Mouse (Mus musculus): ENCODE measurements around the gene Slc25a26. TPM values are rescaled to one million over a fixed set of nuclear protein-coding genes. Genes with fewer than 3 reads are reported as not detected.
A peak's percentile ranks its signal among the peaks of the same experiment; 100 is the strongest.

Gene Slc25a26
- polyA plus RNA-seq, 1 experiment from 2014 or later: 5.4 TPM

GRCm38 (mm10) chr6:94596761-94597485 lies 96.8 kb downstream of the Slc25a26 start:
- no peaks in the 10 kb centered on the region for H3K27me3 ChIP-seq (ENCODE audit: control insufficient read depth, insufficient read depth, low read length)
- 62% methylated on average over 10 of the region's 10 CpGs for WGBS
- no peak overlapping the region for H3K4me3 ChIP-seq (ENCODE audit: low read depth, low read length)
- H3K9ac ChIP-seq (ENCODE audit: low read length): no peak overlapping the region
- ATAC-seq (ENCODE audit: low FRiP score, low TSS enrichment) (no peak), DNase-seq (ENCODE audit: low spot score) (peak; percentile 34)
- H3K4me1 ChIP-seq (replicated peaks; ENCODE audit: control insufficient read depth, insufficient read depth): peaks cover 4% of the 10 kb centered on the region; the same call in 1 of the 2 replicates
- H3K4me2 ChIP-seq (replicated peaks; ENCODE audit: low read depth): no peak overlapping the region
- no peaks in the 10 kb centered on the region for H3K9me3 ChIP-seq (ENCODE audit: control insufficient read depth, low read length)
- H3K36me3 ChIP-seq (ENCODE audit: control insufficient read depth, insufficient read depth, low read length): no peaks in the 10 kb centered on the region
- H3K27ac ChIP-seq (replicated peaks): no peak overlapping the region
- TF ChIP-seq EP300 (optimal IDR thresholded peaks at IDR 0.05) (no peak), CTCF (IDR thresholded peaks at IDR 0.05; ENCODE audit: low read depth) (peak; percentile 57)

- no peak overlapping the region for H3K27ac ChIP-seq (replicated peaks)
Measured at GRCm38 (mm10) chr6:94598421-94598820, 98.3 kb downstream of the Slc25a26 start.

DNA sequence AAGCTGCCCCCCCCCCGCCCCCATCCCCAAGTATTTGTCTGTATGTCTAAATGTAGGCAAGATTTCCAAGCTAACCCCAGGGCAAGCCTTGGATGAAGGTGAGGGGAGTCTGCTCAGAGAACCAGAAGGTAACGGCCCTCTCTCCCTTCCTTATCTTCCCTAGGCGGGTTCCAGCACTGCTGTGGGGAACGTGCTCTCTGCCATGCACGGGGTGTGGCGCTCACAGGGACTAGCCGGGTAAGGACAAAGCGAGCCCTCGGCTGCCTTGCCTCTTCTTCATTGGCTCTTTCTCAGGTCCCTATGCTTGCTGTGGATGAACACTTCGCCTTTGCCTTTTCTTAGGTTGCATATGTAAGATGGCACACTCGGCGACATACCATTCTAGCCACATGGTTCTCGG lies 98.9 kb downstream of the Slc25a26 start:
- no peak for DNase-seq (ENCODE audit: low spot score)
- Histone ChIP-seq H3K27ac (replicated peaks) (no peak overlapping the region), H3K4me1 (replicated peaks; ENCODE audit: control insufficient read depth, insufficient read depth) (no peaks in the 10 kb centered on the region), H3K36me3 (ENCODE audit: control insufficient read depth, insufficient read depth, low read length) (peaks cover under 1% of the 10 kb centered on the region; the same call in 1 of the 2 replicates), H3K27me3 (ENCODE audit: control insufficient read depth, insufficient read depth, low read length) (no peaks in the 10 kb centered on the region), H3K9ac (ENCODE audit: low read length) (no peak overlapping the region), H3K9me3 (ENCODE audit: control insufficient read depth, low read length) (no peaks in the 10 kb centered on the region), H3K4me3 (ENCODE audit: low read depth, low read length) (no peak overlapping the region), H3K4me2 (replicated peaks; ENCODE audit: low read depth) (no peak overlapping the region)
- 79% methylated on average over 12 of the region's 13 CpGs for whole genome bisulfite sequencing
- ATAC-seq (ENCODE audit: low FRiP score, low TSS enrichment): no peak
- no peak for TF ChIP-seq EP300 (optimal IDR thresholded peaks at IDR 0.05)
- TF ChIP-seq CTCF (IDR thresholded peaks at IDR 0.05; ENCODE audit: low read depth): no peak

More at GRCm38 (mm10) chr6:94598421-94598820, 98.3 kb downstream of the Slc25a26 start:
- no peak for TF ChIP-seq EP300 (optimal IDR thresholded peaks at IDR 0.05)
- TF ChIP-seq CTCF (IDR thresholded peaks at IDR 0.05; ENCODE audit: low read depth): no peak
- no peaks in the 10 kb centered on the region for H3K9me3 ChIP-seq (ENCODE audit: control insufficient read depth, low read length)
- H3K4me1 ChIP-seq (replicated peaks; ENCODE audit: control insufficient read depth, insufficient read depth): no peaks in the 10 kb centered on the region
- 68% methylated on average over 12 of the region's 12 CpGs for WGBS
- no peaks in the 10 kb centered on the region for H3K36me3 ChIP-seq (ENCODE audit: control insufficient read depth, insufficient read depth, low read length)
- no peak overlapping the region for H3K9ac ChIP-seq (ENCODE audit: low read length)
- no peak overlapping the region for H3K4me3 ChIP-seq (ENCODE audit: low read depth, low read length)
- no peaks in the 10 kb centered on the region for H3K27me3 ChIP-seq (ENCODE audit: control insufficient read depth, insufficient read depth, low read length)
- ATAC-seq (ENCODE audit: low FRiP score, low TSS enrichment): no peak
- no peak for DNase-seq (ENCODE audit: low spot score)
- no peak overlapping the region for H3K4me2 ChIP-seq (replicated peaks; ENCODE audit: low read depth)

GRCm38 (mm10) chr6:94601101-94601500 lies 101.0 kb downstream of the Slc25a26 start:
- DNase-seq (ENCODE audit: low spot score) (no peak), ATAC-seq (ENCODE audit: low FRiP score, low TSS enrichment) (no peak)
- Histone ChIP-seq H3K9ac (ENCODE audit: low read length) (no peak overlapping the region), H3K9me3 (ENCODE audit: control insufficient read depth, low read length) (no peaks in the 10 kb centered on the region), H3K27ac (replicated peaks) (no peak overlapping the region), H3K27me3 (ENCODE audit: control insufficient read depth, insufficient read depth, low read length) (no peaks in the 10 kb centered on the region), H3K4me3 (ENCODE audit: low read depth, low read length) (no peak overlapping the region), H3K36me3 (ENCODE audit: control insufficient read depth, insufficient read depth, low read length) (peaks cover 9% of the 10 kb centered on the region), H3K4me2 (replicated peaks; ENCODE audit: low read depth) (no peak overlapping the region), H3K4me1 (replicated peaks; ENCODE audit: control insufficient read depth, insufficient read depth) (no peaks in the 10 kb centered on the region)
- 82% methylated on average over 5 of the region's 5 CpGs for WGBS
- TF ChIP-seq CTCF (IDR thresholded peaks at IDR 0.05; ENCODE audit: low read depth): no peak
- TF ChIP-seq EP300 (optimal IDR thresholded peaks at IDR 0.05): no peak

DNA sequence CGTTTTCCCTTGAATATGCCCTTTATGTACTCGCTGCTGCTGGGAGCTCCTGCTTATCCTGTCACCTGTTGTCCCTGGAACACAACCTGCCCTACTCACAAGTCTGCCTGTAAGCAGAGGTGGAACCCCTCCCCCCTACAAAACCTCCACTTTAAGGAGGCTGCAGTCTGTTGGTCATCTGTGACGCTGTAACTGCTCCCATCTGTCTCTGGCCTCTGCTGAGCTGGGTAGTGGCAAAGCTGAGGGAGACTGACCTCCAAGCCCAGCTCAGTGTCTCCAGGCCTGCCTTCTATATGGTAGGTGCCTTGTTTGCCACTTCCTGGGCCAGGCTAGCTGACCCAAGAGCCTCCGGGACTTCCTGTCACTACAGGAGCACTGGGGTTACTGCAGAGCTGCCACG lies 101.7 kb downstream of the Slc25a26 start:
- H3K36me3 ChIP-seq (ENCODE audit: control insufficient read depth, insufficient read depth, low read length): peaks cover 14% of the 10 kb centered on the region

DNA sequence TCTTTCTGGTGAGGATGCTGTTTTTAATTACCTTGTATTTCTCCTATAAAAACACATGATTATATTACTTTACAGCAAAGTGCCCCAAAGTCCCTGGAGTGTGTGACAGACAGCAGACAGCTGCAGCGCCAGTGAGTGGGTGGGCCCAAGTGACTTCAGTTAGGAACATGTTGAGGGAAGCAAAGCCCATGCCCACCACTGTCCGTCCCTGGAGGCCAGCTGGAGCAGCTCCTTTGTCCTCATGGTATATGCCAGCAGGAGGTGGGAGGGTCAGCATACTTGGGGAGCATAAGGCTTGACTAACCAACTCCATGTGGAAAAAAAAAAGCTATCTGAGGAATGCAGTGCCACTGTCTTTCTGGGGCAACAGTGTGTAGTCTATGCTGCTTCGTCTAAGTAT lies 103.9 kb downstream of the Slc25a26 start:
- Histone ChIP-seq H3K27ac (replicated peaks) (no peak overlapping the region), H3K36me3 (ENCODE audit: control insufficient read depth, insufficient read depth, low read length) (peaks cover 25% of the 10 kb centered on the region), H3K27me3 (ENCODE audit: control insufficient read depth, insufficient read depth, low read length) (no peaks in the 10 kb centered on the region), H3K9ac (ENCODE audit: low read length) (no peak overlapping the region), H3K4me3 (ENCODE audit: low read depth, low read length) (no peak overlapping the region), H3K4me2 (replicated peaks; ENCODE audit: low read depth) (no peak overlapping the region), H3K4me1 (replicated peaks; ENCODE audit: control insufficient read depth, insufficient read depth) (no peaks in the 10 kb centered on the region), H3K9me3 (ENCODE audit: control insufficient read depth, low read length) (no peaks in the 10 kb centered on the region)
- TF ChIP-seq EP300 (optimal IDR thresholded peaks at IDR 0.05) (no peak), CTCF (IDR thresholded peaks at IDR 0.05; ENCODE audit: low read depth) (no peak)
- no peak for DNase-seq (ENCODE audit: low spot score)
- ATAC-seq (ENCODE audit: low FRiP score, low TSS enrichment): no peak
- WGBS: 59% methylated on average over 3 of the region's 3 CpGs

More for the DNA sequence above, 101.7 kb downstream of the Slc25a26 start:
- Histone ChIP-seq H3K9me3 (ENCODE audit: control insufficient read depth, low read length) (no peaks in the 10 kb centered on the region), H3K4me2 (replicated peaks; ENCODE audit: low read depth) (no peak overlapping the region), H3K4me3 (ENCODE audit: low read depth, low read length) (no peak overlapping the region), H3K27me3 (ENCODE audit: control insufficient read depth, insufficient read depth, low read length) (no peaks in the 10 kb centered on the region), H3K4me1 (replicated peaks; ENCODE audit: control insufficient read depth, insufficient read depth) (no peaks in the 10 kb centered on the region), H3K27ac (replicated peaks) (no peak overlapping the region), H3K9ac (ENCODE audit: low read length) (no peak overlapping the region)
- TF ChIP-seq EP300 (optimal IDR thresholded peaks at IDR 0.05) (no peak), CTCF (IDR thresholded peaks at IDR 0.05; ENCODE audit: low read depth) (no peak)
- DNase-seq (ENCODE audit: low spot score) (no peak), ATAC-seq (ENCODE audit: low FRiP score, low TSS enrichment) (no peak)
- WGBS: 63% methylated on average over 5 of the region's 5 CpGs
